ENCODE assay signal across 10 mouse cellular contexts in the genomic region with DNA sequence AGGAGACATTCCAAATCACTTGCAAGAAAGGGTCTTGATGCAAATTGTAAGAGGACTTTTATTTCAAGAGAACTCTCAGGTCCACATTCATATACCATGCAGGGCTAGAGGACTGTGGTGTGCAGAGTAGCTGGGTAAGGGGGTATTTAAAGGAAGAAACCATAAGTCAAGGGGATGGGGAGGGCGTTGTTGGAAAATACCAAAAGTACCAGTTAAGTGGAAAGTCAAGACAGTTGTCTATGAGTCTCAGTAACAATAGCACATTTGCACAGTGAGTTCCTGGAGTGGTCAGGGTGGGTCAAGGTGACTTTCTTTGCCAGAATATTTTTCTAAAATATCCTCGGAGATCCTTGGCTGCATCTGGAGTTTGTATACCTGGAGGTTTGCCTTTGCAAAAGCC. TPM values are rescaled to one million over a fixed set of nuclear protein-coding genes. Genes with fewer than 3 reads are reported as not detected.
DNase-seq lines count a peak whose midpoint lies in the region; ATAC-seq and TF ChIP-seq lines count a peak whose summit lies in the region.
"Not testable (repeated sequence)": the region's sequence is repeated elsewhere in the genome, so short reads cannot be mapped to it uniquely, and the experiment has no call there.
"Had no signal": no experiment of that assay in that cellular context is flagged by ENCODE, and none has a peak within 500 bp of the region (broad histone marks: within the 10 kb centered on the region; RNA-seq: fewer than 3 reads in every experiment).

No protein-coding gene starts in this region.

- H3K27ac ChIP-seq in ES-Bruce4 (ENCODE audit: insufficient read depth, low read length), result peak overlapping the region; percentile 61; the same call in 1 of the 2 replicates
- not testable (repeated sequence) for H3K27ac ChIP-seq in brown adipose tissue, adult 24 weeks (replicated peaks; ENCODE audit: low read depth, low read length); heart, adult 2 months; intestine, embryonic 14.5 days (ENCODE audit: low read depth); limb, embryonic 10.5 days; liver, embryonic 11.5 days (ENCODE audit: low read depth, low read length)

- peak overlapping the region; percentile 70 for H3K9ac ChIP-seq in ES-Bruce4 (ENCODE audit: low read depth, poor library complexity, severe bottlenecking)
- H3K9ac ChIP-seq in heart, adult 2 months (ENCODE audit: low read depth, low read length); intestine, embryonic 14.5 days (ENCODE audit: low read length); liver, embryonic 11.5 days (ENCODE audit: low read depth, low read length): not testable (repeated sequence)

- H3K36me3 ChIP-seq in ES-Bruce4 (ENCODE audit: control insufficient read depth, insufficient read depth, low read length, poor library complexity, severe bottlenecking), result peaks cover 12% of the 10 kb centered on the region
- H3K36me3 ChIP-seq in heart, adult 2 months (ENCODE audit: control insufficient read depth, insufficient read depth, low read length); intestine, embryonic 14.5 days (ENCODE audit: control insufficient read depth, insufficient read depth, low read length); limb, embryonic 10.5 days; liver, embryonic 11.5 days (ENCODE audit: control insufficient read depth, insufficient read depth, low read length); megakaryocyte, embryonic 14.5 days (replicated peaks; ENCODE audit: low read length): not testable (repeated sequence)

- intact Hi-C loops in heart, adult 2 months (cut with DNase I), result not testable (repeated sequence)

- H3K79me2 ChIP-seq in heart, adult 2 months (replicated peaks; ENCODE audit: control insufficient read depth, insufficient read depth, low read length), result not testable (repeated sequence)

- not testable (repeated sequence) for DNase-seq in heart, adult 2 months; intestine, embryonic 14.5 days (ENCODE audit: low spot score); limb, embryonic 10.5 days (ENCODE audit: low spot score); liver, embryonic 11.5 days (ENCODE audit: low spot score)

- TF ChIP-seq EP300 in ES-Bruce4 (IDR thresholded peaks at IDR 0.05; ENCODE audit: insufficient read depth, low read depth, low read length), result 0 out of 2 replicates have a peak, but pooled peaks have one; percentile 10
- TF ChIP-seq EP300 in heart, adult 2 months (IDR thresholded peaks at IDR 0.05; ENCODE audit: insufficient read depth, low read depth, low read length), result not testable (repeated sequence)

- TF ChIP-seq CTCF in ES-Bruce4 (IDR thresholded peaks at IDR 0.05; ENCODE audit: low read depth, low read length); heart, adult 2 months (IDR thresholded peaks at IDR 0.05): not testable (repeated sequence)

- H3K9me3 ChIP-seq in ES-Bruce4 (replicated peaks; ENCODE audit: control insufficient read depth, insufficient read depth, low read length, poor library complexity, severe bottlenecking), result peaks cover 11% of the 10 kb centered on the region
- not testable (repeated sequence) for H3K9me3 ChIP-seq in intestine, embryonic 14.5 days (ENCODE audit: control insufficient read depth, low read length); limb, embryonic 10.5 days (replicated peaks); liver, embryonic 11.5 days (ENCODE audit: control insufficient read depth, low read length); megakaryocyte, embryonic 14.5 days

- peak overlapping the region; percentile 40 for H3K4me2 ChIP-seq in intestine, embryonic 14.5 days (ENCODE audit: low read length)
- H3K4me2 ChIP-seq in liver, embryonic 11.5 days, result peak overlapping the region; percentile 72

- peak overlapping the region; percentile 68 for H3K4me3 ChIP-seq in ES-Bruce4 (ENCODE audit: low read depth, low read length)
- H3K4me3 ChIP-seq in brown adipose tissue, adult 24 weeks (ENCODE audit: insufficient read depth, low read depth, low read length), result peak overlapping the region; percentile 63
- peak overlapping the region; percentile 36 for H3K4me3 ChIP-seq in heart, adult 2 months
- H3K4me3 ChIP-seq in intestine, embryonic 14.5 days (ENCODE audit: low read depth, low read length), result not testable (repeated sequence)
- H3K4me3 ChIP-seq in limb, embryonic 10.5 days, result peak overlapping the region; percentile 51
- H3K4me3 ChIP-seq in liver, embryonic 11.5 days (ENCODE audit: low read depth, low read length), result peak overlapping the region; percentile 56
- H3K4me3 ChIP-seq in megakaryocyte, embryonic 14.5 days (replicated peaks), result peak overlapping the region; percentile 70

- ATAC-seq in intestine, embryonic 14.5 days (replicated peaks; ENCODE audit: low FRiP score, low TSS enrichment, low read depth); liver, embryonic 11.5 days (replicated peaks; ENCODE audit: low FRiP score): not testable (repeated sequence)

- H3K4me1 ChIP-seq in ES-Bruce4 (ENCODE audit: control insufficient read depth, insufficient read depth, low read length); brown adipose tissue, adult 24 weeks (ENCODE audit: control insufficient read depth, insufficient read depth, insufficient read length, low read length); heart, adult 2 months (ENCODE audit: control insufficient read depth, insufficient read depth, low read length); intestine, embryonic 14.5 days (replicated peaks; ENCODE audit: control insufficient read depth, insufficient read depth, low read length); limb, embryonic 10.5 days; liver, embryonic 11.5 days (replicated peaks; ENCODE audit: control insufficient read depth, insufficient read depth, low read length); megakaryocyte, embryonic 14.5 days: not testable (repeated sequence)

- WGBS in heart, adult 2 months, result 67% methylated on average over 2 of the region's 2 CpGs
- WGBS in intestine, embryonic 14.5 days, result 81% methylated on average over 2 of the region's 2 CpGs
- 79% methylated on average over 2 of the region's 2 CpGs for WGBS in limb, embryonic 10.5 days
- 68% methylated on average over 2 of the region's 2 CpGs for WGBS in liver, embryonic 11.5 days

- TF ChIP-seq POLR2A in ES-Bruce4 (IDR thresholded peaks at IDR 0.05; ENCODE audit: insufficient read depth, low read length); heart, adult 2 months (IDR thresholded peaks at IDR 0.05; ENCODE audit: insufficient read depth, low read depth, low read length): not testable (repeated sequence)

- H3K27me3 ChIP-seq in ES-Bruce4 (ENCODE audit: control insufficient read depth, insufficient read depth, low read length, poor library complexity, severe bottlenecking); heart, adult 2 months (ENCODE audit: control insufficient read depth, insufficient read depth, low read length); intestine, embryonic 14.5 days (replicated peaks; ENCODE audit: control insufficient read depth, insufficient read depth, low read length); limb, embryonic 10.5 days (ENCODE audit: low read depth, poor library complexity, severe bottlenecking); liver, embryonic 11.5 days (replicated peaks; ENCODE audit: control insufficient read depth, insufficient read depth, low read length); megakaryocyte, embryonic 14.5 days (replicated peaks): not testable (repeated sequence)

RNA-seq across cellular contexts. Expression of gene Zfp982, which starts 42.2 kb away (rescaled TPM):
- 24.5 and 26.4 TPM in 2 replicates for polyA plus RNA-seq in ES-Bruce4 (2011; ENCODE audit: insufficient read depth, insufficient read length, low read depth, missing spikeins)
- polyA plus RNA-seq in brown adipose tissue, adult 24 weeks (2012; ENCODE audit: insufficient read depth, insufficient read length, missing spikeins), result 36.3 and 88.8 TPM in 2 replicates
- 1 to 10 TPM; 9.0 to 9.4 TPM for total RNA-seq in heart, adult 2 months (2021)
- polyA plus RNA-seq in heart, adult 2 months (2012; rRNA removed), result 0.20 and 3.6 TPM in 2 replicates
- polyA plus RNA-seq in intestine, embryonic 14.5 days (2014; fragmentation: Nextera tagmentation; extraction: Ambion mirVana), result 5.0 and 6.3 TPM in 2 replicates
- 12.3 and 13.5 TPM in 2 replicates for polyA plus RNA-seq in limb, embryonic 10.5 days (2016; fragmentation: Nextera tagmentation; extraction: Ambion mirVana)
- polyA plus RNA-seq in liver, embryonic 11.5 days (2014; fragmentation: Nextera tagmentation; extraction: Ambion mirVana), result 8.8 and 9.0 TPM in 2 replicates
- polyA plus RNA-seq in megakaryocyte, embryonic 14.5 days (2012; ENCODE audit: insufficient read depth, low replicate concordance), result not detected in 2 replicates
- polyA plus RNA-seq: G1E; Patski; small intestine, adult 2 months had no signal
